Comparison of ENCODE assay signal across 18 mouse cellular contexts in genomic region chr1:187611925-187612324, GRCm38 (mm10). TPM values are rescaled to one million over a fixed set of nuclear protein-coding genes. Genes with fewer than 3 reads are reported as not detected.
DNase-seq lines count a peak whose midpoint lies in the region; ATAC-seq lines count a peak whose summit lies in the region.
"Had no signal": no experiment of that assay in that cellular context is flagged by ENCODE, and none has a peak within 500 bp of the region (broad histone marks: within the 10 kb centered on the region; RNA-seq: fewer than 3 reads in every experiment).

No protein-coding gene starts in this region.

- WGBS in hindbrain, embryonic 11.5 days = 38% methylated on average over 5 of the region's 5 CpGs
- WGBS in hindbrain, embryonic 12.5 days = 38% methylated on average over 5 of the region's 5 CpGs
- WGBS in embryonic facial prominence, embryonic 10.5 days = 32% methylated on average over 5 of the region's 5 CpGs
- 38% methylated on average over 5 of the region's 5 CpGs for WGBS in embryonic facial prominence, embryonic 11.5 days

- H3K36me3 ChIP-seq in hindbrain, embryonic 11.5 days (ENCODE audit: control insufficient read depth, insufficient read depth, low read length) = no peaks in the 10 kb centered on the region
- no peaks in the 10 kb centered on the region for H3K36me3 ChIP-seq in hindbrain, embryonic 12.5 days
- H3K36me3 ChIP-seq in embryonic facial prominence, embryonic 10.5 days (replicated peaks) = no peaks in the 10 kb centered on the region
- H3K36me3 ChIP-seq in embryonic facial prominence, embryonic 11.5 days (replicated peaks; ENCODE audit: control insufficient read depth, insufficient read depth, low read depth, low read length) = no peaks in the 10 kb centered on the region
- H3K36me3 ChIP-seq: heart, embryonic 12.5 days; hindbrain, embryonic 13.5 days had no signal

- DNase-seq in hindbrain, embryonic 11.5 days (ENCODE audit: low spot score) = peak; percentile 4
- DNase-seq in kidney, postnatal 10 days = peak; percentile 39
- no peak for DNase-seq in kidney, adult 18-20 months
- DNase-seq in embryonic facial prominence, embryonic 10.5 days (ENCODE audit: low spot score) = peak; percentile 19
- DNase-seq in embryonic facial prominence, embryonic 11.5 days (ENCODE audit: low spot score) = peak; percentile 32
- DNase-seq in cerebellum, adult 9-11 months = no peak
- DNase-seq: adrenal gland, adult 2 months; cerebellum, adult 11 months; cerebellum, adult 8-10 months; cerebellum, postnatal 25 days; forebrain, postnatal 0 days; gastrocnemius, postnatal 14 days; heart, postnatal 36 days had no signal

- H3K4me3 ChIP-seq in hindbrain, embryonic 11.5 days (ENCODE audit: low read depth, low read length) = no peak overlapping the region
- H3K4me3 ChIP-seq in hindbrain, embryonic 12.5 days = no peak overlapping the region
- H3K4me3 ChIP-seq in embryonic facial prominence, embryonic 10.5 days = no peak overlapping the region
- H3K4me3 ChIP-seq in embryonic facial prominence, embryonic 11.5 days (ENCODE audit: low read depth, low read length) = no peak overlapping the region
- H3K4me3 ChIP-seq: forebrain, embryonic 13.5 days; heart, embryonic 12.5 days; hindbrain, embryonic 13.5 days had no signal

- no peak for ATAC-seq in hindbrain, embryonic 11.5 days (ENCODE audit: low FRiP score)
- ATAC-seq in hindbrain, embryonic 12.5 days (ENCODE audit: low FRiP score) = no peak
- ATAC-seq in embryonic facial prominence, embryonic 11.5 days (replicated peaks; ENCODE audit: insufficient number of reproducible peaks, low FRiP score, low TSS enrichment, low read depth) = no peak
- ATAC-seq: forebrain, embryonic 13.5 days; forebrain, postnatal 0 days; hindbrain, postnatal 0 days had no signal

- no peak overlapping the region for H3K9ac ChIP-seq in hindbrain, embryonic 11.5 days (ENCODE audit: low read depth, low read length)
- no peak overlapping the region for H3K9ac ChIP-seq in hindbrain, embryonic 12.5 days
- H3K9ac ChIP-seq in embryonic facial prominence, embryonic 11.5 days (replicated peaks; ENCODE audit: low read length) = no peak overlapping the region
- H3K9ac ChIP-seq: forebrain, embryonic 13.5 days; forebrain, postnatal 0 days; heart, embryonic 12.5 days; hindbrain, embryonic 13.5 days had no signal

- no peaks in the 10 kb centered on the region for H3K9me3 ChIP-seq in hindbrain, embryonic 11.5 days (ENCODE audit: control insufficient read depth, low read length)
- H3K9me3 ChIP-seq in hindbrain, embryonic 12.5 days (replicated peaks) = no peaks in the 10 kb centered on the region
- H3K9me3 ChIP-seq in embryonic facial prominence, embryonic 10.5 days = no peaks in the 10 kb centered on the region
- H3K9me3 ChIP-seq in embryonic facial prominence, embryonic 11.5 days (replicated peaks; ENCODE audit: control insufficient read depth, low read length) = no peaks in the 10 kb centered on the region
- H3K9me3 ChIP-seq: forebrain, embryonic 13.5 days; heart, embryonic 12.5 days; hindbrain, embryonic 13.5 days had no signal

- H3K27ac ChIP-seq in hindbrain, embryonic 11.5 days (ENCODE audit: low read depth, low read length) = no peak overlapping the region
- H3K27ac ChIP-seq in hindbrain, embryonic 12.5 days = no peak overlapping the region
- H3K27ac ChIP-seq in embryonic facial prominence, embryonic 10.5 days (replicated peaks) = no peak overlapping the region
- H3K27ac ChIP-seq in embryonic facial prominence, embryonic 11.5 days (replicated peaks; ENCODE audit: low read depth, low read length) = no peak overlapping the region
- H3K27ac ChIP-seq: forebrain, embryonic 13.5 days; hindbrain, embryonic 13.5 days; hindbrain, postnatal 0 days had no signal

- no peak overlapping the region for H3K4me2 ChIP-seq in hindbrain, embryonic 11.5 days (replicated peaks; ENCODE audit: low read depth, low read length)
- H3K4me2 ChIP-seq in hindbrain, embryonic 12.5 days (replicated peaks) = no peak overlapping the region
- H3K4me2 ChIP-seq in embryonic facial prominence, embryonic 11.5 days (ENCODE audit: low read depth, low read length) = no peak overlapping the region
- H3K4me2 ChIP-seq: forebrain, embryonic 13.5 days; heart, embryonic 12.5 days; hindbrain, embryonic 13.5 days had no signal

- 0 out of 2 replicates have a peak, but pooled peaks cover 3% of the 10 kb centered on the region for H3K4me1 ChIP-seq in hindbrain, embryonic 11.5 days (replicated peaks; ENCODE audit: control insufficient read depth, insufficient read depth, low read length)
- peaks cover 29% of the 10 kb centered on the region for H3K4me1 ChIP-seq in hindbrain, embryonic 12.5 days
- H3K4me1 ChIP-seq in embryonic facial prominence, embryonic 10.5 days = peaks cover 46% of the 10 kb centered on the region
- H3K4me1 ChIP-seq in embryonic facial prominence, embryonic 11.5 days (ENCODE audit: control insufficient read depth, insufficient read depth, low read length) = peaks cover 2% of the 10 kb centered on the region

- peaks cover 41% of the 10 kb centered on the region for H3K27me3 ChIP-seq in hindbrain, embryonic 11.5 days (ENCODE audit: control insufficient read depth, insufficient read depth, low read length)
- H3K27me3 ChIP-seq in hindbrain, embryonic 12.5 days = peaks cover 54% of the 10 kb centered on the region
- H3K27me3 ChIP-seq in embryonic facial prominence, embryonic 10.5 days (replicated peaks; ENCODE audit: low read depth, poor library complexity, severe bottlenecking) = peaks cover 57% of the 10 kb centered on the region
- peaks cover 27% of the 10 kb centered on the region for H3K27me3 ChIP-seq in embryonic facial prominence, embryonic 11.5 days (ENCODE audit: control insufficient read depth, insufficient read depth, low read length)

RNA-seq across cellular contexts. Expression of gene Esrrg, which starts 3.3 kb away (rescaled TPM):
- polyA plus RNA-seq in hindbrain, embryonic 11.5 days (2014; fragmentation: Nextera tagmentation; extraction: Ambion mirVana) = 10.2 and 14.6 TPM in 2 replicates
- polyA plus RNA-seq in hindbrain, embryonic 12.5 days (2016; fragmentation: Nextera tagmentation; extraction: Ambion mirVana) = 17.4 and 19.3 TPM in 2 replicates
- polyA plus RNA-seq in embryonic facial prominence, embryonic 10.5 days (2016; fragmentation: Nextera tagmentation; extraction: Ambion mirVana) = 1.1 and 2.5 TPM in 2 replicates
- 1.5 and 2.2 TPM in 2 replicates for polyA plus RNA-seq in embryonic facial prominence, embryonic 11.5 days (2014; fragmentation: Nextera tagmentation; extraction: Ambion mirVana)

Comparison
In these comparisons a context has a peak if more than half of its experiments do, and no peak if none do; other contexts are left out.
1. DNase-seq: peak in hindbrain, embryonic 11.5 days (single experiment), kidney, postnatal 10 days (single experiment), embryonic facial prominence, embryonic 10.5 days (single experiment) and embryonic facial prominence, embryonic 11.5 days (single experiment); none in kidney, adult 18-20 months (single experiment) and cerebellum, adult 9-11 months (single experiment).